Mouse (Mus musculus) erythroid progenitor cell, adult 5-6 weeks (primary cell): Measurements from ENCODE around the gene Dpp10. TPM values are rescaled to one million over a fixed set of nuclear protein-coding genes. Genes with fewer than 3 reads are reported as not detected.

Experiments used
- ATAC-seq: replicated peaks from 2 replicates; pipeline ENCODE4 v1.8.0; 2016; ENCODE audit warnings: moderate number of reproducible peaks, mild to moderate bottlenecking, moderate TSS enrichment, inconsistent platforms; ENCODE audit not compliant: poor library complexity, low FRiP score, severe bottlenecking
- total RNA-seq, 2 experiments: library from RNA; stranded (forward) in 1 of 2; stranded (reverse) in 1 of 2; fragments of 150-400 nt in 1 of 2; fragments of 186-747, 209-891 nt in 1 of 2; gene quantifications; 2 replicates each; pipeline versions ENCODE4 v1.2.3 to v1.2.4; 2015 to 2017; ENCODE audit warnings: low replicate concordance in 2 of 2

The Dpp10 gene
- total RNA-seq, 2 experiments from 2014 or later = not detected

GRCm38 (mm10) chr1:123924905-123925304 is 120.5 kb downstream of the Dpp10 start:
- ATAC-seq = no peak

GRCm38 (mm10) chr1:123923907-123924306 is 121.5 kb downstream of the Dpp10 start:
- no peak for ATAC-seq

- ATAC-seq = no peak
Measured at GRCm38 (mm10) chr1:123919606-123920005, 125.8 kb downstream of the Dpp10 start.

- no peak for ATAC-seq
Measured at GRCm38 (mm10) chr1:123902628-123903027, 142.7 kb downstream of the Dpp10 start.

- ATAC-seq = no peak
Measured at GRCm38 (mm10) chr1:123901218-123901617, 144.1 kb downstream of the Dpp10 start.

GRCm38 (mm10) chr1:123887243-123887642 is 158.1 kb downstream of the Dpp10 start:
- no peak for ATAC-seq

- no peak for ATAC-seq
Measured at GRCm38 (mm10) chr1:123846881-123847280, 198.5 kb downstream of the Dpp10 start.

GRCm38 (mm10) chr1:123801206-123801605 is 244.2 kb downstream of the Dpp10 start:
- no peak for ATAC-seq

GRCm38 (mm10) chr1:123765511-123765910 is 279.8 kb downstream of the Dpp10 start:
- ATAC-seq = no peak

GRCm38 (mm10) chr1:123762272-123762671 is 283.1 kb downstream of the Dpp10 start:
- no peak for ATAC-seq

- ATAC-seq = no peak
Measured at GRCm38 (mm10) chr1:123756055-123756454, 289.3 kb downstream of the Dpp10 start.

GRCm38 (mm10) chr1:123707292-123707691 is 338.1 kb downstream of the Dpp10 start:
- no peak for ATAC-seq

- ATAC-seq = no peak
Measured at GRCm38 (mm10) chr1:123658409-123658808, 386.9 kb downstream of the Dpp10 start.

- no peak for ATAC-seq
Measured at GRCm38 (mm10) chr1:123656607-123657006, 388.8 kb downstream of the Dpp10 start.

GRCm38 (mm10) chr1:123637897-123638296 is 407.5 kb downstream of the Dpp10 start:
- ATAC-seq = no peak

GRCm38 (mm10) chr1:123628268-123628667 is 417.1 kb downstream of the Dpp10 start:
- no peak for ATAC-seq

GRCm38 (mm10) chr1:123584857-123585256 is 460.5 kb downstream of the Dpp10 start:
- ATAC-seq = no peak

GRCm38 (mm10) chr1:123580112-123580511 is 465.2 kb downstream of the Dpp10 start:
- no peak for ATAC-seq

GRCm38 (mm10) chr1:123573713-123574112 is 471.6 kb downstream of the Dpp10 start:
- no peak for ATAC-seq

- no peak for ATAC-seq
Measured at GRCm38 (mm10) chr1:123542496-123542895, 502.9 kb downstream of the Dpp10 start.

- no peak for ATAC-seq
Measured at GRCm38 (mm10) chr1:123467729-123468128, 577.6 kb downstream of the Dpp10 start.

- ATAC-seq = no peak
Measured at GRCm38 (mm10) chr1:123414163-123414562, 631.2 kb downstream of the Dpp10 start.

GRCm38 (mm10) chr1:123351300-123351699 is 694.1 kb downstream of the Dpp10 start:
- ATAC-seq = no peak
